Mouse (Mus musculus) stomach, postnatal 0 days (tissue): ENCODE results near the gene Irgc1.

Experiments used
- CTCF ChIP-seq: IDR thresholded peaks from 2 replicates; pipeline ENCODE4 v1.5.1; 2016; ENCODE audit warnings: antibody characterized with exemption, low read depth, mild to moderate bottlenecking, moderate library complexity
- EP300 ChIP-seq: optimal IDR thresholded peaks from 2 replicates; pipeline ENCODE3; 2016; ENCODE audit warnings: antibody characterized with exemption

DNA sequence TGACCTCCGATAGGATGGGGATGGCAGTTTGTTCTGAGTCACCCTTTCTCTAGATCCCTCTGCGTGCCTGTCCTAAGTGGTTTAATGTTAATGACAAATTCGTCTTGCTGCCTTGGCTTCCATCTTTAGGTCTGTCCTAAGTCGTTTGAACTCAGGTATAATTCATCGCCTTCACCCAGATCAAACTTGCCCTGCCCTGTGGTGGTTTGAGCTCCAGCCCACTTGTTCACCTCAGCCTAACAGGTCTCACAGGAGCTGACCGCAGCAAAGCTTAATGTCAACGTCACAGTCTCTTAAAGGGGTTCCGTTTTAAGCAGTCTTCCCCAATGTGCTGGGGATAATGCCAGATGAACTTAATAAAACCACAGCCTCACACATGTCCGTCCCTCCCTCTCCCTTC is 26.2 kb downstream of the Irgc1 start:
- TF ChIP-seq CTCF (no peak), EP300 (no peak)
